Mouse (Mus musculus) forebrain, embryonic 14.5 days (tissue): ENCODE results near the gene Gpt2. TPM values are rescaled to one million over a fixed set of nuclear protein-coding genes. Genes with fewer than 3 reads are reported as not detected.

ENCODE experiments used
- ATAC-seq: fragments of 200-750 bp; cut with Nextera tagmentation; 2 replicates; pipeline ENCODE4 v1.8.0; 2017; ENCODE audit warnings: mild to moderate bottlenecking, moderate library complexity
- DNase-seq: peaks from one replicate; pipeline ENCODE4 v3.0.0-alpha.2; 2015; ENCODE audit warnings: low spot score
- H3K27ac ChIP-seq: fragments of 300-500 bp; sonication (generic); 2 replicates; pipeline ENCODE4 v1.5.1; 2014; ENCODE audit warnings: low read depth, mild to moderate bottlenecking, control low read depth, low read length, moderate library complexity
- H3K27me3 ChIP-seq: fragments of 300-500 bp; sonication (generic); replicated peaks from 2 replicates; pipeline ENCODE4 v1.6.1; 2014; ENCODE audit warnings: low read length, control low read depth, mixed read lengths; ENCODE audit not compliant: control insufficient read depth, insufficient read depth
- H3K36me3 ChIP-seq: fragments of 300-500 bp; sonication (generic); 2 replicates; pipeline ENCODE4 v1.6.1; 2014; ENCODE audit warnings: low read length, control low read depth; ENCODE audit not compliant: control insufficient read depth, insufficient read depth
- H3K4me1 ChIP-seq: fragments of 300-500 bp; sonication (generic); 2 replicates; pipeline ENCODE4 v1.6.1; 2014; ENCODE audit warnings: antibody characterized with exemption, low read length, control low read depth; ENCODE audit not compliant: control insufficient read depth, insufficient read depth
- H3K4me2 ChIP-seq: fragments of 300-500 bp; sonication (generic); 2 replicates; pipeline ENCODE4 v1.6.1; 2014; ENCODE audit warnings: mild to moderate bottlenecking, control low read depth, low read length
- H3K4me3 ChIP-seq: fragments of 300-500 bp; sonication (generic); 2 replicates; pipeline ENCODE4 v1.5.1; 2014; ENCODE audit warnings: low read depth, low read length, control low read depth
- H3K9ac ChIP-seq: fragments of 300-500 bp; sonication (generic); 2 replicates; pipeline ENCODE4 v1.6.1; 2014; ENCODE audit warnings: mild to moderate bottlenecking, low read length, control low read depth, moderate library complexity
- H3K9me3 ChIP-seq: fragments of 300-500 bp; sonication (generic); replicated peaks from 2 replicates; pipeline ENCODE4 v1.6.1; 2016; ENCODE audit warnings: low read length, control low read depth, mixed read lengths; ENCODE audit not compliant: control insufficient read depth
- WGBS: fragments of 180-500 bp; shearing (Covaris S2); extraction: QIAGEN DNeasy Blood & Tissue Kit; methylation state at CpG from one replicate; pipeline ENCODE4 v1.1.7; 2014; 5-methylcytosine and 5-hydroxymethylcytosine counted together
- polyA plus RNA-seq: library from polyadenylated mRNA; unstranded; fragments of >200 nt; fragmentation: Nextera tagmentation; extraction: Ambion mirVana; gene quantifications from 2 replicates; pipeline ENCODE4 v1.2.1, GENCODE M21; 2014

Gene Gpt2
- polyA plus RNA-seq, 1 experiment from 2014 or later = 29.1 TPM

DNA sequence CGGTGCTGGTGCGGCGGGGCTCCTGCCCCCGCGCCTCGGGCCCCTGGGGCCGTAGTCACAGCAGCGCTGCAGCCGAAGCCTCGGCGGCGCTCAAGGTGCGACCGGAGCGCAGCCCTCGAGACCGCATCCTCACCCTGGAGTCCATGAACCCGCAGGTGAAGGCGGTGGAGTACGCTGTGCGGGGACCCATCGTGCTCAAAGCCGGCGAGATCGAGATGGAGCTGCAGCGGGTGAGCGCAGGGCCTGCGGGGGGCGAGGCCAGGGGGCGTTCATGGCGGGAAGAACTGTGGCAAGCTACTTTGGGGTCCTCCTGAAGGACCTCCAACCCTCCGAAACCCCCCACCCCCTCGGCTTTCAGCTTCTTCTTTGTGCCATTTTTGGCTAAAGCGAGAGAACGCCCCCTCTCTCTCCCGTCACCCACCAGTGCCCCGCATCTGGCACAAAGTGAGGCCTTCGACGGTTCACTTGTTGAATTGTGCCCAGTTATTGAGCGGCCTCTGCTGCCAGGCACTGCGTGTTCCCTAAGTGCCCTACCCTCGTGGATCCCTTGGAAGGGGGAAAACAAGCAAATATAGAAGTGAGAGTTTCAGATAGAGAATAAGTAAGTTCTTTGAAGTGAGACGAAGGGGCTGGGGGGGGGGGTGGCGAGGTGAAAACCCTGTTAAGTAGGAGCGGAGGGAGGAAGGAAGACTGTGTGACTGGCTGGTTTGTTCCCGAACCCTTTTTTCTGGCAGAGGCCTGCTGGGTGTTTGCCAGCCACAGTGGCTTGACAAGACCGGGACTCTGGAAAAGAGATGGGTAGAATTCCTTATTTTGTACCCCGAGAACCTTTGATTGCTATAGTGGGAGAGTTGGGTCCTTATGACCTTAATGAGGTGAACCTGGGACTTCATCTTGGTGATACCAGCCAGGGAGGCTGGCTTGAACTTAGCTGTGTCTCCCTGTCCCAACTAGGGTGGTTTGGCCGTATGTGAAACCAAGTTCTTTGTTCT lies 860 bp downstream of the Gpt2 start:
- no peaks in the 10 kb centered on the region for H3K27me3 ChIP-seq
- peaks cover 4% of the 10 kb centered on the region; the same call in 1 of the 2 replicates for H3K4me1 ChIP-seq
- H3K9ac ChIP-seq = peak overlapping the region; percentile 87
- H3K4me3 ChIP-seq = peak overlapping the region; percentile 79
- 4% methylated on average over 45 of the region's 49 CpGs for WGBS
- peaks cover 9% of the 10 kb centered on the region; the same call in 1 of the 2 replicates for H3K36me3 ChIP-seq
- DNase-seq (peak; percentile 60), ATAC-seq (peak; percentile 45)
- H3K4me2 ChIP-seq = peak overlapping the region; percentile 92
- H3K27ac ChIP-seq = peak overlapping the region; percentile 48
- no peaks in the 10 kb centered on the region for H3K9me3 ChIP-seq

DNA sequence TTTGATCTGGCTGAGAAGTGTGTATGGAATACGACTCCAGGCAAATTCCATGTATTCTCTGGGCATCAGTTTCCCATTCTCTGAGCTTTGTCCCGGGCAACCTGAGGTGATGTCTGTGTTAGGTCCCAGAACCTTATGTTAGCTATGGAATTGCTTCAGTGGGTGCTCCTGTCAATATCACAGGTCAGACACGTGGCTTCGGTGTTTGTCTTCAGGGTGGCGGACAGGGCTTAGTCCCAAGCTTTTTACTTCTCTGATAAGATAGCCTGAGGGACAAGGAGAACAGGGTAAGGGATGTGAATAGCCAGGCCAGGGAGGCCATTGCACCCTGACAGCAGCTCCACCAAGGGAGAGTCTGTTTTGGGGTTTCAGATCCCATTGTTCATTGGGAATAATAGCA lies 3.7 kb downstream of the Gpt2 start:
- H3K9me3 ChIP-seq = no peaks in the 10 kb centered on the region
- no peak overlapping the region for H3K27ac ChIP-seq
- H3K4me3 ChIP-seq = no peak overlapping the region
- no peaks in the 10 kb centered on the region for H3K27me3 ChIP-seq
- no peak overlapping the region for H3K4me2 ChIP-seq
- peaks cover 9% of the 10 kb centered on the region; the same call in 1 of the 2 replicates for H3K36me3 ChIP-seq
- H3K4me1 ChIP-seq = peaks cover 16% of the 10 kb centered on the region
- 90% methylated on average over 5 of the region's 5 CpGs for WGBS
- DNase-seq = no peak
- ATAC-seq = no peak
- H3K9ac ChIP-seq = no peak overlapping the region

DNA sequence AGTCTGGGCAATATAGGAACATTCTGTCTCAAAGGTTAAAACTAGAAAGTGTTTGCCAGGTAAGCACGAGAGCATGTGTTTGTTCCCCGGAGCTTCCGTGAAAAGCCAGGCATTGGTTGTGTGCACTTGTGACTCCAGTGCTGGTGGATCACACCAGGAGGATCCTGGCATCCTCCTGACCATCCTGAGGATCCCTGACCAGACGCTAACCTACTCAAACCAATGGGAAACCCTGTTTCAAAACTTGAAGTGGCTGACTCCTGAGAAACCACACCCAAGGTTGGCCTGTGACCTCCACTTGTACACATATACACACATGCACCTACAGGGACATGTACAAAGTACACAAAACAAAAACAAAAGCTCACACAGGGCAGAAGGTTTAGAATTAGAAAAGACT lies 4.4 kb downstream of the Gpt2 start:
- WGBS = 94% methylated on average over 4 of the region's 4 CpGs
- Histone ChIP-seq H3K4me1 (peaks cover 20% of the 10 kb centered on the region), H3K9ac (no peak overlapping the region)

DNA sequence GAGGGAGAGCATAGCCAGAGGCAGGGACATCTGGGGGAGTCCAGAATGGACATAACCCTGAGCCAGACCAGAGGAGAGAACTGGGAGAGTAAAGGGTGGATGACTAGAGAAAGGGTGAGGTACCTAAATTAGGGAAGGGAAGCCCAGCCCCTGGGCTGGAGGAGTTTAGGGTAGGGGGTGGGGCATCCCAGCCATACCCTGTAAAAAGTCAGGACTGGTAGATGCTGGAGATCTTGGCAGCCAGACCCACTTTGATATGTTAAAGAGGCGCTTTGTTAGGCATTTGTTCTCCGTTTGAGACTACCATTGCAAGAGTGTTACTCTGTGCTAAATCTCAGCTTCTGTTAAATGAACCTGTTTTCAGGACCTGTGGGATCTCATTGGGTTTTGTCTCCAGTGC lies 6.2 kb downstream of the Gpt2 start:
- H3K9me3 ChIP-seq = no peaks in the 10 kb centered on the region
- peaks cover 19% of the 10 kb centered on the region for H3K4me1 ChIP-seq
- H3K36me3 ChIP-seq = peaks cover 10% of the 10 kb centered on the region; the same call in 1 of the 2 replicates
- H3K27me3 ChIP-seq = no peaks in the 10 kb centered on the region
- no peak overlapping the region for H3K4me2 ChIP-seq
- DNase-seq (peak; percentile 19), ATAC-seq (no peak)
- no peak overlapping the region for H3K9ac ChIP-seq
- H3K4me3 ChIP-seq = no peak overlapping the region
- H3K27ac ChIP-seq = no peak overlapping the region
- 19% methylated on average over 2 of the region's 2 CpGs for WGBS

More for the DNA sequence above, 4.4 kb downstream of the Gpt2 start:
- H3K4me3 ChIP-seq = no peak overlapping the region
- no peaks in the 10 kb centered on the region for H3K27me3 ChIP-seq
- H3K36me3 ChIP-seq = peaks cover 9% of the 10 kb centered on the region; the same call in 1 of the 2 replicates
- H3K9me3 ChIP-seq = no peaks in the 10 kb centered on the region
- no peak overlapping the region for H3K27ac ChIP-seq
- no peak for DNase-seq
- no peak for ATAC-seq
- H3K4me2 ChIP-seq = no peak overlapping the region

DNA sequence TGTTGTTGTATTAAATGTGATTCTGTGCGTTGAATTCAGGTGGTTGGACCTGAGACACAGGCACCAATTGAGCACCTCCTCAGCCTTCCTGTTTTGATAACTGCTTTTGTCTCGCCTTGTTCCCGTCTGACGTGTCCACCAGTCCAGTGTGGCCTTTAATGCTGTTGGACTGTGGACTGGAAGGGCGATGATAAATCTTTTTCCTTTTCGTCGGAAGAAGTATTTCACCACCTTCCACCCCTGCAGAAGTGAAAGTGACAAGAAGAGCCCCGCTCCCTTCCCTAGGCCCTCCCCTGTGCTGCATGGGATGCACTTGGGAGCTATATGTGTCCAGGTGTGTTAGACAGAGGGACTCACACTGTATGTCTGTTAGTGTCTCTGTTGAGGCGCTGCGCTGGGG lies 8.1 kb downstream of the Gpt2 start:
- WGBS = 93% methylated on average over 10 of the region's 10 CpGs
- peaks cover 24% of the 10 kb centered on the region; the same call in 1 of the 2 replicates for H3K36me3 ChIP-seq
- DNase-seq = no peak

DNA sequence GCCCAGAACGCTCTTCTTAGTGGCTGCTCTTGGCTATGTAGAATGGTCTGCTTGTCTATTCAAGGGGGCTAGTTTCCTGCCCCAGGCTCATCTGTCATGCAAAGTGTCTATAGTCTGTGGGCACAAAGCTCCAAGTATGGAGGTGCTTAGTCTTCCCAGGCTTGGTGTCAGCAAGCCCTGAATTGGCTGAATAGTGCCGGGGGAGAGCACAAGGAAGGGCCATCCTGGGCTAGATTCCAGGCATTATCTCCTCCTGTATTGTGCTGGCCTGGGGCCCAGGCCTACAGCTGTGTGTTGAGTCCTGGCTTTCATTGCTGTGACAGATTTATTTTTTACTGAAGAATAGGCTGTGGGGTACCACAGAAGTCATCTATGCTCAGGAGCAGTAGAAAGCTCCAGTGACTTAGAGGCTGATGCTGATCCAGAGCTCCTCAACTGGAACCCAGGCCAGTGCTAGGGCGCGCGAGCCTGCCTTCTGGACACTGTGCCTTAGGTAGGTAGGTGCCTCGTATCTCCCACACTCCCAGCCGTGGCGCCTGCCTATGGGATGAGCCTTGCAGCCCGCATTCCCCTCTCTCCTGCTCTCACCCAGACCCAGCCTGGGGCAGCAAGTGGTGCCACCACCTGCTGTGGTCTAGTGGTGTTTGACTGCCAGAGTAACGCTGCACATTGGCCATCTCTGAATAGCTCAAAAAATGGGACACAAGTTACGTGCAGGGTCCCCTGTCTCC lies 8.7 kb downstream of the Gpt2 start:
- DNase-seq (peak; percentile 72), ATAC-seq (peak; percentile 77; the same call in 1 of the 2 replicates)
- no peak overlapping the region for H3K4me3 ChIP-seq
- peaks cover 16% of the 10 kb centered on the region for H3K4me1 ChIP-seq
- no peaks in the 10 kb centered on the region for H3K27me3 ChIP-seq
- H3K36me3 ChIP-seq = peaks cover 30% of the 10 kb centered on the region
- H3K4me2 ChIP-seq = no peak overlapping the region
- no peak overlapping the region for H3K9ac ChIP-seq
- H3K9me3 ChIP-seq = no peaks in the 10 kb centered on the region
- H3K27ac ChIP-seq = peak overlapping the region; percentile 53; the same call in 1 of the 2 replicates
- 58% methylated on average over 10 of the region's 11 CpGs for WGBS

More for the DNA sequence above, 8.1 kb downstream of the Gpt2 start:
- 0 out of 2 replicates have a peak, but pooled peaks have one; percentile 36 for ATAC-seq
- Histone ChIP-seq H3K9ac (no peak overlapping the region), H3K27me3 (no peaks in the 10 kb centered on the region), H3K9me3 (no peaks in the 10 kb centered on the region), H3K4me2 (no peak overlapping the region), H3K4me1 (peaks cover 16% of the 10 kb centered on the region), H3K27ac (peak overlapping the region; percentile 53; the same call in 1 of the 2 replicates), H3K4me3 (no peak overlapping the region)

DNA sequence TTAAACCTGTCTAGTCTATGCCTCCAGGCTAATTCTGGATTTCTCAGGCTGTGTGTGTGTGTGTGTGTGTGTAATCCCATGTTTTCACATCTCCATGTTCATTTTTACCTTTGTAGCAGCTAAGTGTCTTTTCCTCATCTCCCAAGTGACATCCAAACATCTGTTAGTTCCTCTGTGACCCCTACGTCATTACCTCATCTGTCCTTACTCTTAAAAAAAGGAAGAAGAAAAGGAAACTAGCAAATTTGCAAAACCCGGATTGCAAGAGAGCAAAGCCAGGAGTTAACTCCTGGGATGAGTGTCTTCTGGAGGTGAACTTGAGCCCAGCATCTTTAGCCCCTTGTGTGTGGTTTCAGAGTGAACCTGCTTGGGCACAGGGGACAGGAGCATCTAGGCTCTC lies 10.0 kb downstream of the Gpt2 start:
- no peak overlapping the region for H3K9ac ChIP-seq
- no peak overlapping the region for H3K4me3 ChIP-seq
- WGBS = 86% methylated on average over 2 of the region's 2 CpGs
- DNase-seq (no peak), ATAC-seq (no peak)
- no peak overlapping the region for H3K4me2 ChIP-seq
- H3K27ac ChIP-seq = no peak overlapping the region
- H3K27me3 ChIP-seq = no peaks in the 10 kb centered on the region
- H3K36me3 ChIP-seq = peaks cover 30% of the 10 kb centered on the region
- H3K4me1 ChIP-seq = peaks cover 16% of the 10 kb centered on the region
- no peaks in the 10 kb centered on the region for H3K9me3 ChIP-seq

DNA sequence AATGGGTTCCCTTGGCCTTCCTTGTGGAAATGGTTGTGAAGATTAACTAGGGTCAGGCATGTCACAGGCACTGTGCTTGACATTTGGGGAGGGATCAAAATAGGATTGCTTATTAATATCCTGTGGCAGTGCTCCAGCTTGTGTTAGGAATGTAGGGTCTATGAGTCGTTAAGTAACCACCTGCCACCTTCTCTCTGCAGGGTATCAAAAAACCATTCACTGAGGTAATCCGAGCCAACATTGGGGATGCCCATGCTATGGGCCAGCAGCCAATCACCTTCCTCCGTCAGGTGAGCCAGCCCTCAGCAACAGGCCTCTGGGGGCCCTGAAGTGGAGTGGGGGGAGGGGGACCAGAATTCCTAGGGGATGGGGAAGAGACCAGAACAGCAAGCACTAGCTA lies 10.7 kb downstream of the Gpt2 start:
- H3K9me3 ChIP-seq = no peaks in the 10 kb centered on the region
- peaks cover 37% of the 10 kb centered on the region for H3K36me3 ChIP-seq
- no peaks in the 10 kb centered on the region for H3K27me3 ChIP-seq
- WGBS = 42% methylated on average over 3 of the region's 3 CpGs
- ATAC-seq (no peak), DNase-seq (no peak)
- H3K4me1 ChIP-seq = peaks cover 16% of the 10 kb centered on the region
- no peak overlapping the region for H3K27ac ChIP-seq
- H3K4me2 ChIP-seq = no peak overlapping the region
- H3K9ac ChIP-seq = no peak overlapping the region
- H3K4me3 ChIP-seq = no peak overlapping the region
